Mouse (Mus musculus): Measurements from ENCODE around the gene Fam136a. TPM values are rescaled to one million over a fixed set of nuclear protein-coding genes. Genes with fewer than 3 reads are reported as not detected.
"Not testable (repeated sequence)": the region's sequence is repeated elsewhere in the genome, so short reads cannot be mapped to it uniquely, and the experiment has no call there.

Gene Fam136a
- total RNA-seq, 1 experiment, result 116 TPM

- H3K27ac ChIP-seq (ENCODE audit: insufficient read depth, low read depth, low read length, poor library complexity, severe bottlenecking), result no peak overlapping the region
Observed at GRCm38 (mm10) chr6:86328369-86328768, 37.1 kb upstream of the Fam136a start.

GRCm38 (mm10) chr6:86329943-86330342 lies 35.5 kb upstream of the Fam136a start:
- H3K27ac ChIP-seq (ENCODE audit: insufficient read depth, low read depth, low read length, poor library complexity, severe bottlenecking), result no peak overlapping the region

More at GRCm38 (mm10) chr6:86328369-86328768, 37.1 kb upstream of the Fam136a start:
- no peak for DNase-seq (ENCODE audit: low read depth, low spot score)
- in situ Hi-C loops (cut with MboI; ENCODE audit: low sequenced_read_pairs in 2 of 2, unreplicated experiment in 2 of 2), result no loop called here
- no peaks in the 10 kb centered on the region for H3K36me3 ChIP-seq (ENCODE audit: control insufficient read depth, insufficient read depth, low read length, poor library complexity, severe bottlenecking)
- TF ChIP-seq HCFC1 (IDR thresholded peaks at IDR 0.05; ENCODE audit: borderline replicate concordance, insufficient read depth, low read length), result no peak
- no peak for TF ChIP-seq CHD2 (IDR thresholded peaks at IDR 0.05; ENCODE audit: low read depth, low read length)
- TF ChIP-seq ZC3H11A (IDR thresholded peaks at IDR 0.05; ENCODE audit: borderline replicate concordance, low read depth, low read length), result no peak
- TF ChIP-seq MAFK (IDR thresholded peaks at IDR 0.05; ENCODE audit: insufficient read depth, low read depth, low read length), result no peak
- TF ChIP-seq ZNF384 (IDR thresholded peaks at IDR 0.05; ENCODE audit: low read depth, low read length), result no peak
- H3K9me3 ChIP-seq (ENCODE audit: control insufficient read depth, insufficient read depth, low read depth, low read length), result no peaks in the 10 kb centered on the region
- H3K9ac ChIP-seq (ENCODE audit: insufficient read depth, low read depth, low read length, poor library complexity, severe bottlenecking), result no peak overlapping the region
- H3K4me1 ChIP-seq (ENCODE audit: control insufficient read depth in 2 of 2, insufficient read depth in 2 of 2, low read length in 2 of 2, poor library complexity in 1 of 2), result peaks cover 0 to 6% of the 10 kb centered on the region in 2 experiments; a peak in 1 of 4 replicates
- no peak overlapping the region for H3K4me3 ChIP-seq (ENCODE audit: insufficient read depth in 1 of 2, low read depth in 1 of 2, low read length in 2 of 2, poor library complexity in 1 of 2, severe bottlenecking in 1 of 2)

GRCm38 (mm10) chr6:86335121-86335849 lies 30.2 kb upstream of the Fam136a start:
- H3K4me1 ChIP-seq (ENCODE audit: control insufficient read depth in 2 of 2, insufficient read depth in 2 of 2, low read length in 2 of 2, poor library complexity in 1 of 2), result 0 out of 4 replicates have a peak, but pooled peaks cover 0 to 2% of the 10 kb centered on the region in 2 experiments
- H3K4me3 ChIP-seq (ENCODE audit: insufficient read depth in 1 of 2, low read depth in 1 of 2, low read length in 2 of 2, poor library complexity in 1 of 2, severe bottlenecking in 1 of 2), result no peak overlapping the region
- no peak for DNase-seq (ENCODE audit: low read depth, low spot score)
- H3K9me3 ChIP-seq (ENCODE audit: control insufficient read depth, insufficient read depth, low read depth, low read length), result no peaks in the 10 kb centered on the region
- H3K9ac ChIP-seq (ENCODE audit: insufficient read depth, low read depth, low read length, poor library complexity, severe bottlenecking), result no peak overlapping the region
- in situ Hi-C loops (cut with MboI; ENCODE audit: low sequenced_read_pairs in 2 of 2, unreplicated experiment in 2 of 2), result no loop called here
- no peak overlapping the region for H3K27ac ChIP-seq (ENCODE audit: insufficient read depth, low read depth, low read length, poor library complexity, severe bottlenecking)
- no peak for TF ChIP-seq MAFK (IDR thresholded peaks at IDR 0.05; ENCODE audit: insufficient read depth, low read depth, low read length)
- TF ChIP-seq HCFC1 (IDR thresholded peaks at IDR 0.05; ENCODE audit: borderline replicate concordance, insufficient read depth, low read length), result no peak
- no peak for TF ChIP-seq CHD2 (IDR thresholded peaks at IDR 0.05; ENCODE audit: low read depth, low read length)
- TF ChIP-seq ZC3H11A (IDR thresholded peaks at IDR 0.05; ENCODE audit: borderline replicate concordance, low read depth, low read length), result no peak
- no peak for TF ChIP-seq ZNF384 (IDR thresholded peaks at IDR 0.05; ENCODE audit: low read depth, low read length)
- H3K36me3 ChIP-seq (ENCODE audit: control insufficient read depth, insufficient read depth, low read length, poor library complexity, severe bottlenecking), result no peaks in the 10 kb centered on the region

More at GRCm38 (mm10) chr6:86329943-86330342, 35.5 kb upstream of the Fam136a start:
- H3K4me1 ChIP-seq (ENCODE audit: control insufficient read depth in 2 of 2, insufficient read depth in 2 of 2, low read length in 2 of 2, poor library complexity in 1 of 2), result peaks cover 0 to 2% of the 10 kb centered on the region in 2 experiments; a peak in 1 of 4 replicates
- DNase-seq (ENCODE audit: low read depth, low spot score), result no peak
- in situ Hi-C loops (cut with MboI; ENCODE audit: low sequenced_read_pairs in 2 of 2, unreplicated experiment in 2 of 2), result no loop called here
- no peak overlapping the region for H3K9ac ChIP-seq (ENCODE audit: insufficient read depth, low read depth, low read length, poor library complexity, severe bottlenecking)
- H3K36me3 ChIP-seq (ENCODE audit: control insufficient read depth, insufficient read depth, low read length, poor library complexity, severe bottlenecking), result no peaks in the 10 kb centered on the region
- H3K9me3 ChIP-seq (ENCODE audit: control insufficient read depth, insufficient read depth, low read depth, low read length), result no peaks in the 10 kb centered on the region
- TF ChIP-seq ZC3H11A (IDR thresholded peaks at IDR 0.05; ENCODE audit: borderline replicate concordance, low read depth, low read length), result peak; percentile 70; the same call in 1 of the 2 replicates
- no peak for TF ChIP-seq CHD2 (IDR thresholded peaks at IDR 0.05; ENCODE audit: low read depth, low read length)
- TF ChIP-seq HCFC1 (IDR thresholded peaks at IDR 0.05; ENCODE audit: borderline replicate concordance, insufficient read depth, low read length), result no peak
- TF ChIP-seq MAFK (IDR thresholded peaks at IDR 0.05; ENCODE audit: insufficient read depth, low read depth, low read length), result no peak
- 0 out of 2 replicates have a peak, but pooled peaks have one; percentile 59 for TF ChIP-seq ZNF384 (IDR thresholded peaks at IDR 0.05; ENCODE audit: low read depth, low read length)
- H3K4me3 ChIP-seq (ENCODE audit: insufficient read depth in 1 of 2, low read depth in 1 of 2, low read length in 2 of 2, poor library complexity in 1 of 2, severe bottlenecking in 1 of 2), result no peak overlapping the region

- Histone ChIP-seq H3K27ac (ENCODE audit: insufficient read depth, low read depth, low read length, poor library complexity, severe bottlenecking) (no peak overlapping the region; the same call in 1 of the 2 replicates), H3K4me3 (ENCODE audit: insufficient read depth in 1 of 2, low read depth in 1 of 2, low read length in 2 of 2, poor library complexity in 1 of 2, severe bottlenecking in 1 of 2) (no peak overlapping the region), H3K4me1 (ENCODE audit: control insufficient read depth in 2 of 2, insufficient read depth in 2 of 2, low read length in 2 of 2, poor library complexity in 1 of 2) (0 out of 4 replicates have a peak, but pooled peaks cover 0 to 2% of the 10 kb centered on the region in 2 experiments), H3K36me3 (ENCODE audit: control insufficient read depth, insufficient read depth, low read length, poor library complexity, severe bottlenecking) (no peaks in the 10 kb centered on the region), H3K9me3 (ENCODE audit: control insufficient read depth, insufficient read depth, low read depth, low read length) (no peaks in the 10 kb centered on the region), H3K9ac (ENCODE audit: insufficient read depth, low read depth, low read length, poor library complexity, severe bottlenecking) (no peak overlapping the region)
- in situ Hi-C loops (cut with MboI; ENCODE audit: low sequenced_read_pairs in 2 of 2, unreplicated experiment in 2 of 2), result no loop called here
- TF ChIP-seq ZC3H11A (IDR thresholded peaks at IDR 0.05; ENCODE audit: borderline replicate concordance, low read depth, low read length) (no peak), HCFC1 (IDR thresholded peaks at IDR 0.05; ENCODE audit: borderline replicate concordance, insufficient read depth, low read length) (no peak), ZNF384 (IDR thresholded peaks at IDR 0.05; ENCODE audit: low read depth, low read length) (no peak), MAFK (IDR thresholded peaks at IDR 0.05; ENCODE audit: insufficient read depth, low read depth, low read length) (no peak), CHD2 (IDR thresholded peaks at IDR 0.05; ENCODE audit: low read depth, low read length) (no peak)
- DNase-seq (ENCODE audit: low read depth, low spot score), result no peak
Observed at GRCm38 (mm10) chr6:86335860-86336259, 29.6 kb upstream of the Fam136a start.

- H3K4me3 ChIP-seq (ENCODE audit: insufficient read depth in 1 of 2, low read depth in 1 of 2, low read length in 2 of 2, poor library complexity in 1 of 2, severe bottlenecking in 1 of 2); H3K4me1 ChIP-seq (ENCODE audit: control insufficient read depth in 2 of 2, insufficient read depth in 2 of 2, low read length in 2 of 2, poor library complexity in 1 of 2); H3K36me3 ChIP-seq (ENCODE audit: control insufficient read depth, insufficient read depth, low read length, poor library complexity, severe bottlenecking); H3K9me3 ChIP-seq (ENCODE audit: control insufficient read depth, insufficient read depth, low read depth, low read length); H3K27ac ChIP-seq (ENCODE audit: insufficient read depth, low read depth, low read length, poor library complexity, severe bottlenecking); in situ Hi-C loops (cut with MboI; ENCODE audit: low sequenced_read_pairs in 2 of 2, unreplicated experiment in 2 of 2); H3K9ac ChIP-seq (ENCODE audit: insufficient read depth, low read depth, low read length, poor library complexity, severe bottlenecking); DNase-seq (ENCODE audit: low read depth, low spot score): not testable (repeated sequence)
Observed at GRCm38 (mm10) chr6:86336340-86336739, 29.1 kb upstream of the Fam136a start.
